31 mouse cellular contexts compared by ENCODE assay signal in genomic region chr12:83789781-83790140, GRCm38 (mm10). TPM values are rescaled to one million over a fixed set of nuclear protein-coding genes. Genes with fewer than 3 reads are reported as not detected.
DNase-seq lines count a peak whose midpoint lies in the region; ATAC-seq and TF ChIP-seq lines count a peak whose summit lies in the region.
"Had no signal": no experiment of that assay in that cellular context is flagged by ENCODE, and none has a peak within 500 bp of the region (broad histone marks: within the 10 kb centered on the region; RNA-seq: fewer than 3 reads in every experiment).

No protein-coding gene starts in this region.

- no peaks in the 10 kb centered on the region for H3K27me3 ChIP-seq in liver, adult 2 months (ENCODE audit: control insufficient read depth, insufficient read depth, low read length)
- H3K27me3 ChIP-seq in liver, embryonic 11.5 days (replicated peaks; ENCODE audit: control insufficient read depth, insufficient read depth, low read length) = no peaks in the 10 kb centered on the region
- H3K27me3 ChIP-seq in embryonic facial prominence, embryonic 10.5 days (replicated peaks; ENCODE audit: low read depth, poor library complexity, severe bottlenecking) = no peaks in the 10 kb centered on the region
- H3K27me3 ChIP-seq in embryonic facial prominence, embryonic 15.5 days = no peaks in the 10 kb centered on the region
- no peaks in the 10 kb centered on the region for H3K27me3 ChIP-seq in forebrain, embryonic 14.5 days (replicated peaks; ENCODE audit: control insufficient read depth, insufficient read depth, low read length)
- H3K27me3 ChIP-seq: CH12.LX; lung, embryonic 15.5 days; neural tube, embryonic 13.5 days had no signal

- no peak for TF ChIP-seq POLR2A in liver, adult 2 months (IDR thresholded peaks at IDR 0.05; ENCODE audit: extremely low read depth, insufficient read depth, low read length)

- H3K4me3 ChIP-seq in liver, adult 2 months (ENCODE audit: insufficient read depth, low read depth, low read length) = no peak overlapping the region
- H3K4me3 ChIP-seq in liver, embryonic 11.5 days (ENCODE audit: low read depth, low read length) = no peak overlapping the region
- H3K4me3 ChIP-seq in embryonic facial prominence, embryonic 10.5 days = no peak overlapping the region
- no peak overlapping the region for H3K4me3 ChIP-seq in embryonic facial prominence, embryonic 15.5 days (replicated peaks)
- H3K4me3 ChIP-seq in left cerebral cortex, adult 2 months = no peak overlapping the region
- H3K4me3 ChIP-seq in forebrain, embryonic 14.5 days (ENCODE audit: low read depth, low read length) = no peak overlapping the region
- H3K4me3 ChIP-seq: forebrain, embryonic 10.5 days; layer of hippocampus, adult 2 months; lung, embryonic 15.5 days; neural tube, embryonic 13.5 days had no signal

- H3K4me1 ChIP-seq in liver, adult 2 months (ENCODE audit: control insufficient read depth, insufficient read depth, low read length) = peaks cover 29% of the 10 kb centered on the region
- no peaks in the 10 kb centered on the region for H3K4me1 ChIP-seq in liver, embryonic 11.5 days (replicated peaks; ENCODE audit: control insufficient read depth, insufficient read depth, low read length)
- H3K4me1 ChIP-seq in embryonic facial prominence, embryonic 10.5 days = peaks cover 11% of the 10 kb centered on the region
- peaks cover 9% of the 10 kb centered on the region for H3K4me1 ChIP-seq in embryonic facial prominence, embryonic 15.5 days
- H3K4me1 ChIP-seq in forebrain, embryonic 14.5 days (ENCODE audit: control insufficient read depth, insufficient read depth, low read length) = no peaks in the 10 kb centered on the region
- H3K4me1 ChIP-seq: lung, embryonic 15.5 days had no signal

- WGBS in liver, adult 2 months = 15% methylated on average over 4 of the region's 4 CpGs
- 52% methylated on average over 4 of the region's 4 CpGs for WGBS in liver, embryonic 11.5 days
- 43% methylated on average over 4 of the region's 4 CpGs for WGBS in embryonic facial prominence, embryonic 10.5 days
- WGBS in embryonic facial prominence, embryonic 15.5 days = 8% methylated on average over 4 of the region's 4 CpGs
- WGBS in forebrain, embryonic 14.5 days = 62% methylated on average over 4 of the region's 4 CpGs

- H3K9me3 ChIP-seq in liver, embryonic 11.5 days (ENCODE audit: control insufficient read depth, low read length) = no peaks in the 10 kb centered on the region
- H3K9me3 ChIP-seq in embryonic facial prominence, embryonic 10.5 days = no peaks in the 10 kb centered on the region
- no peaks in the 10 kb centered on the region for H3K9me3 ChIP-seq in embryonic facial prominence, embryonic 15.5 days (replicated peaks)
- no peaks in the 10 kb centered on the region for H3K9me3 ChIP-seq in forebrain, embryonic 14.5 days (replicated peaks; ENCODE audit: control insufficient read depth, low read length)
- H3K9me3 ChIP-seq: forebrain, embryonic 10.5 days; lung, embryonic 15.5 days; neural tube, embryonic 13.5 days had no signal

- peaks cover 3% of the 10 kb centered on the region; the same call in 1 of the 2 replicates for H3K36me3 ChIP-seq in liver, adult 2 months (ENCODE audit: control insufficient read depth, insufficient read depth, low read length)
- H3K36me3 ChIP-seq in liver, embryonic 11.5 days (ENCODE audit: control insufficient read depth, insufficient read depth, low read length) = peaks cover 2% of the 10 kb centered on the region; the same call in 1 of the 2 replicates
- H3K36me3 ChIP-seq in embryonic facial prominence, embryonic 10.5 days (replicated peaks) = peaks cover 32% of the 10 kb centered on the region
- peaks cover 9% of the 10 kb centered on the region; the same call in 1 of the 2 replicates for H3K36me3 ChIP-seq in embryonic facial prominence, embryonic 15.5 days
- H3K36me3 ChIP-seq in forebrain, embryonic 14.5 days (ENCODE audit: control insufficient read depth, insufficient read depth, low read length) = peaks cover 13% of the 10 kb centered on the region; the same call in 1 of the 2 replicates

- no peak for ATAC-seq in liver, embryonic 11.5 days (replicated peaks; ENCODE audit: low FRiP score)
- ATAC-seq in embryonic facial prominence, embryonic 15.5 days (ENCODE audit: insufficient number of reproducible peaks, low FRiP score, low TSS enrichment, low read depth) = no peak
- ATAC-seq in forebrain, embryonic 14.5 days = no peak
- ATAC-seq: forebrain, embryonic 16.5 days had no signal

- intact Hi-C loops in left cerebral cortex, adult 2 months (cut with DNase I) = loop anchor here (5.0 kb wide), 1 partner anchor 72 kb away; no protein-coding TSS in a partner anchor

- peak; percentile 90 for DNase-seq in liver, adult 2 months (ENCODE audit: extremely low read depth, low read depth, low spot score)
- DNase-seq in liver, embryonic 11.5 days (ENCODE audit: low spot score) = no peak
- DNase-seq in NIH3T3 (ENCODE audit: low read depth) = peak; percentile 78
- no peak for DNase-seq in embryonic facial prominence, embryonic 10.5 days (ENCODE audit: low spot score)
- DNase-seq in left cerebral cortex, adult 2 months (ENCODE audit: extremely low spot score in 1 of 2, low spot score in 2 of 2) = no peak
- no peak for DNase-seq in forebrain, embryonic 14.5 days (ENCODE audit: low spot score)
- no peak for DNase-seq in urinary bladder, postnatal 36 days (ENCODE audit: low spot score in 2 of 2)
- DNase-seq: adrenal gland, postnatal 10 days; cerebellum, adult 8-10 months; cerebellum, postnatal 25 days; gastrocnemius, postnatal 14 days; heart, postnatal 36 days; kidney, adult 11 months; kidney, postnatal 36 days; left cerebral cortex, postnatal 4 days; right cerebral cortex, postnatal 4 days; thymus, adult 2 months; thymus, postnatal 4 days had no signal

- H3K9ac ChIP-seq in liver, adult 2 months (ENCODE audit: low read depth, low read length) = no peak overlapping the region
- H3K9ac ChIP-seq in liver, embryonic 11.5 days (ENCODE audit: low read depth, low read length) = no peak overlapping the region
- no peak overlapping the region for H3K9ac ChIP-seq in embryonic facial prominence, embryonic 15.5 days
- no peak overlapping the region for H3K9ac ChIP-seq in forebrain, embryonic 14.5 days (ENCODE audit: low read length)
- H3K9ac ChIP-seq: hindbrain, embryonic 14.5 days; liver, embryonic 14.5 days; lung, embryonic 15.5 days; neural tube, embryonic 13.5 days had no signal

- no peak for TF ChIP-seq CTCF in liver, adult 2 months (IDR thresholded peaks at IDR 0.05; ENCODE audit: low read depth, low read length)
- TF ChIP-seq CTCF in left cerebral cortex, adult 2 months (IDR thresholded peaks at IDR 0.05) = no peak

- no peak overlapping the region for H3K4me2 ChIP-seq in liver, embryonic 11.5 days
- H3K4me2 ChIP-seq in embryonic facial prominence, embryonic 15.5 days (replicated peaks) = no peak overlapping the region
- H3K4me2 ChIP-seq in forebrain, embryonic 14.5 days (ENCODE audit: low read length) = no peak overlapping the region
- H3K4me2 ChIP-seq: heart, embryonic 11.5 days; hindbrain, embryonic 14.5 days; lung, embryonic 15.5 days; midbrain, embryonic 11.5 days; neural tube, embryonic 13.5 days had no signal

- H3K27ac ChIP-seq in liver, adult 2 months (replicated peaks; ENCODE audit: insufficient read depth, low read depth, low read length) = peak overlapping the region; percentile 73
- H3K27ac ChIP-seq in liver, embryonic 11.5 days (ENCODE audit: low read depth, low read length) = no peak overlapping the region
- peak overlapping the region; percentile 51; the same call in 1 of the 2 replicates for H3K27ac ChIP-seq in embryonic facial prominence, embryonic 10.5 days (replicated peaks)
- peak overlapping the region; percentile 28; the same call in 1 of the 2 replicates for H3K27ac ChIP-seq in embryonic facial prominence, embryonic 15.5 days (replicated peaks)
- H3K27ac ChIP-seq in left cerebral cortex, adult 2 months = no peak overlapping the region
- no peak overlapping the region for H3K27ac ChIP-seq in forebrain, embryonic 14.5 days (ENCODE audit: low read depth, low read length)
- H3K27ac ChIP-seq: forebrain, embryonic 10.5 days; hindbrain, embryonic 14.5 days; layer of hippocampus, adult 2 months; liver, embryonic 14.5 days; lung, embryonic 15.5 days; neural tube, embryonic 13.5 days had no signal

- H3K79me2 ChIP-seq in liver, adult 2 months (ENCODE audit: control insufficient read depth, insufficient read depth, low read length) = no peaks in the 10 kb centered on the region

RNA-seq across cellular contexts. Expression of gene Papln, which starts 26.3 kb away (rescaled TPM):
- total RNA-seq in liver, adult 2 months (2014; rRNA removed) = 1.3 and 1.9 TPM in 2 replicates
- 2.5 and 3.1 TPM in 2 replicates for polyA plus RNA-seq in liver, adult 2 months (2012; rRNA removed)
- polyA plus RNA-seq in liver, embryonic 11.5 days (2014; fragmentation: Nextera tagmentation; extraction: Ambion mirVana) = 0.57 and 0.58 TPM in 2 replicates
- polyA plus RNA-seq in embryonic facial prominence, embryonic 10.5 days (2016; fragmentation: Nextera tagmentation; extraction: Ambion mirVana) = 0.10 and 0.29 TPM in 2 replicates
- 5.2 and 5.4 TPM in 2 replicates for polyA plus RNA-seq in embryonic facial prominence, embryonic 15.5 days (2015; fragmentation: Nextera tagmentation; extraction: Ambion mirVana)
- total RNA-seq in left cerebral cortex, adult 2 months (2021) = 1 to 10 TPM; 8.4 to 10.0 TPM
- polyA plus RNA-seq in forebrain, embryonic 14.5 days (2014; fragmentation: Nextera tagmentation; extraction: Ambion mirVana) = 0.09 and 0.11 TPM in 2 replicates
- total RNA-seq: megakaryocyte, adult 5-6 weeks had no signal
- polyA plus RNA-seq: C2C12; midbrain, embryonic 11.5 days had no signal

Comparison
In these comparisons a context has a peak if more than half of its experiments do, and no peak if none do; other contexts are left out.
1. DNase-seq: peak in liver, adult 2 months (single experiment) and NIH3T3 (single experiment); none in liver, embryonic 11.5 days (single experiment), embryonic facial prominence, embryonic 10.5 days (single experiment), left cerebral cortex, adult 2 months (0 of 2), forebrain, embryonic 14.5 days (single experiment) and urinary bladder, postnatal 36 days (0 of 2).
2. H3K27ac ChIP-seq: peak in liver, adult 2 months (single experiment), embryonic facial prominence, embryonic 10.5 days (single experiment) and embryonic facial prominence, embryonic 15.5 days (single experiment); none in liver, embryonic 11.5 days (single experiment), left cerebral cortex, adult 2 months (single experiment) and forebrain, embryonic 14.5 days (single experiment).